Mouse (Mus musculus): ENCODE data around the gene Hist1h2bq.
"Not testable (repeated sequence)": the region's sequence is repeated elsewhere in the genome, so short reads cannot be mapped to it uniquely, and the experiment has no call there.

GRCm38 (mm10) chr13:21820082-21820890 lies 10.3 kb upstream of the Hist1h2bq start:
- TF ChIP-seq USF1 (IDR thresholded peaks at IDR 0.05; ENCODE audit: low read depth); CTCF (IDR thresholded peaks at IDR 0.05; ENCODE audit: control insufficient read depth, insufficient read depth, insufficient read length); MAX (IDR thresholded peaks at IDR 0.05); FOSL1 (IDR thresholded peaks at IDR 0.05; ENCODE audit: insufficient read depth, low read length, poor library complexity, severe bottlenecking); MYOD1 (IDR thresholded peaks at IDR 0.05; ENCODE audit: control insufficient read depth, insufficient read length, low read depth): not testable (repeated sequence)

Measured in C2C12 (cell line).